Mouse (Mus musculus) lung, embryonic 14.5 days (tissue): ENCODE measurements around the gene Shld1. TPM values are rescaled to one million over a fixed set of nuclear protein-coding genes. Genes with fewer than 3 reads are reported as not detected.

Experiments used
- ATAC-seq: fragments of 200-750 bp; cut with Nextera tagmentation; 2 replicates; pipeline ENCODE4 v1.8.0; 2017; ENCODE audit warnings: mild to moderate bottlenecking, moderate TSS enrichment, moderate library complexity; ENCODE audit not compliant: insufficient read depth
- DNase-seq: peaks from one replicate; pipeline ENCODE4 v3.0.0-alpha.2; 2015
- H3K27ac ChIP-seq: fragments of 300-500 bp; sonication (generic); 2 replicates; pipeline ENCODE4 v1.5.1; 2014; ENCODE audit warnings: low read depth, mild to moderate bottlenecking, moderate library complexity
- H3K27me3 ChIP-seq: fragments of 300-500 bp; sonication (generic); 2 replicates; pipeline ENCODE4 v1.6.1; 2014; ENCODE audit warnings: low read length, control low read depth; ENCODE audit not compliant: insufficient read depth
- H3K36me3 ChIP-seq: fragments of 300-500 bp; sonication (generic); 2 replicates; pipeline ENCODE4 v1.6.1; 2014; ENCODE audit warnings: control low read depth; ENCODE audit not compliant: insufficient read depth
- H3K4me1 ChIP-seq: fragments of 300-500 bp; sonication (generic); 2 replicates; pipeline ENCODE4 v1.6.1; 2014; ENCODE audit warnings: antibody characterized with exemption, control low read depth; ENCODE audit not compliant: insufficient read depth
- H3K4me2 ChIP-seq: fragments of 300-500 bp; sonication (generic); 2 replicates; pipeline ENCODE4 v1.6.1; 2014; ENCODE audit warnings: mild to moderate bottlenecking
- H3K4me3 ChIP-seq: fragments of 300-500 bp; sonication (generic); 2 replicates; pipeline ENCODE4 v1.5.1; 2014; ENCODE audit warnings: low read depth, low read length
- H3K9ac ChIP-seq: fragments of 300-500 bp; sonication (generic); 2 replicates; pipeline ENCODE4 v1.6.1; 2014
- H3K9me3 ChIP-seq: fragments of 300-500 bp; sonication (generic); 2 replicates; pipeline ENCODE4 v1.6.1; 2016; ENCODE audit warnings: low read depth, low read length, control low read depth
- CTCF ChIP-seq: IDR thresholded peaks from 2 replicates; pipeline ENCODE4 v1.5.1; 2016; ENCODE audit warnings: antibody characterized with exemption, low read depth
- WGBS: fragments of 180-500 bp; shearing (Covaris S2); extraction: QIAGEN DNeasy Blood & Tissue Kit; methylation state at CpG from one replicate; pipeline ENCODE4 v1.1.7; 2014; 5-methylcytosine and 5-hydroxymethylcytosine counted together
- polyA plus RNA-seq: library from polyadenylated mRNA; unstranded; fragments of >200 nt; fragmentation: Nextera tagmentation; extraction: Ambion mirVana; gene quantifications from 2 replicates; pipeline ENCODE4 v1.2.1, GENCODE M21; 2014

Gene Shld1
- polyA plus RNA-seq, 1 experiment from 2014 or later: 12.7 TPM

- no peaks in the 10 kb centered on the region for H3K9me3 ChIP-seq
- H3K4me3 ChIP-seq: no peak overlapping the region
- no peak for TF ChIP-seq CTCF
- no peaks in the 10 kb centered on the region for H3K4me1 ChIP-seq
- H3K4me2 ChIP-seq: no peak overlapping the region
- peak overlapping the region; percentile 26 for H3K27ac ChIP-seq
- ATAC-seq (no peak), DNase-seq (peak; percentile 40)
- H3K27me3 ChIP-seq: no peaks in the 10 kb centered on the region
- H3K36me3 ChIP-seq: no peaks in the 10 kb centered on the region
- H3K9ac ChIP-seq: no peak overlapping the region
- 42% methylated on average over 6 of the region's 6 CpGs for WGBS
Observed at GRCm38 (mm10) chr2:132698420-132698819, 11.7 kb downstream of the Shld1 start.

- H3K4me3 ChIP-seq: no peak overlapping the region
Observed at GRCm38 (mm10) chr2:132700921-132701320, 14.2 kb downstream of the Shld1 start.

GRCm38 (mm10) chr2:132701451-132701886 lies 14.7 kb downstream of the Shld1 start:
- Histone ChIP-seq H3K9me3 (no peaks in the 10 kb centered on the region), H3K27me3 (no peaks in the 10 kb centered on the region), H3K27ac (no peak overlapping the region), H3K4me2 (no peak overlapping the region), H3K9ac (no peak overlapping the region), H3K4me1 (no peaks in the 10 kb centered on the region), H3K36me3 (no peaks in the 10 kb centered on the region), H3K4me3 (no peak overlapping the region)
- 17% methylated on average over 7 of the region's 7 CpGs for WGBS
- peak; percentile 82 for DNase-seq
- TF ChIP-seq CTCF: peak; percentile 82
- ATAC-seq: peak; percentile 72

More at GRCm38 (mm10) chr2:132700921-132701320, 14.2 kb downstream of the Shld1 start:
- Histone ChIP-seq H3K9ac (no peak overlapping the region), H3K4me2 (no peak overlapping the region), H3K36me3 (no peaks in the 10 kb centered on the region), H3K27ac (no peak overlapping the region), H3K4me1 (no peaks in the 10 kb centered on the region), H3K9me3 (no peaks in the 10 kb centered on the region), H3K27me3 (no peaks in the 10 kb centered on the region)
- no peak for ATAC-seq
- 94% methylated on average over 4 of the region's 4 CpGs for WGBS
- no peak for TF ChIP-seq CTCF
- DNase-seq: no peak

GRCm38 (mm10) chr2:132705251-132705992 lies 18.7 kb downstream of the Shld1 start:
- no peaks in the 10 kb centered on the region for H3K36me3 ChIP-seq
- no peaks in the 10 kb centered on the region for H3K9me3 ChIP-seq
- 81% methylated on average over 10 of the region's 10 CpGs for WGBS
- no peak overlapping the region for H3K27ac ChIP-seq
- H3K4me1 ChIP-seq: no peaks in the 10 kb centered on the region
- no peak overlapping the region for H3K9ac ChIP-seq
- ATAC-seq: no peak
- TF ChIP-seq CTCF: no peak
- no peaks in the 10 kb centered on the region for H3K27me3 ChIP-seq
- H3K4me3 ChIP-seq: no peak overlapping the region
- peak; percentile 17 for DNase-seq
- no peak overlapping the region for H3K4me2 ChIP-seq

GRCm38 (mm10) chr2:132706309-132706708 lies 19.6 kb downstream of the Shld1 start:
- no peaks in the 10 kb centered on the region for H3K36me3 ChIP-seq
- H3K4me2 ChIP-seq: no peak overlapping the region
- no peak overlapping the region for H3K9ac ChIP-seq
- TF ChIP-seq CTCF: no peak
- ATAC-seq: no peak
- no peaks in the 10 kb centered on the region for H3K9me3 ChIP-seq
- no peak for DNase-seq
- no peak overlapping the region for H3K27ac ChIP-seq
- no peaks in the 10 kb centered on the region for H3K27me3 ChIP-seq
- H3K4me3 ChIP-seq: no peak overlapping the region
- H3K4me1 ChIP-seq: no peaks in the 10 kb centered on the region
- WGBS: 58% methylated on average over 3 of the region's 3 CpGs

GRCm38 (mm10) chr2:132710488-132710887 lies 23.8 kb downstream of the Shld1 start:
- DNase-seq (no peak), ATAC-seq (no peak)
- H3K9ac ChIP-seq: no peak overlapping the region
- TF ChIP-seq CTCF: no peak
- no peaks in the 10 kb centered on the region for H3K36me3 ChIP-seq
- 58% methylated on average over 2 of the region's 2 CpGs for WGBS
- no peak overlapping the region for H3K4me3 ChIP-seq
- H3K27ac ChIP-seq: no peak overlapping the region
- no peak overlapping the region for H3K4me2 ChIP-seq
- H3K9me3 ChIP-seq: no peaks in the 10 kb centered on the region
- no peaks in the 10 kb centered on the region for H3K27me3 ChIP-seq
- no peaks in the 10 kb centered on the region for H3K4me1 ChIP-seq

GRCm38 (mm10) chr2:132712061-132712460 lies 25.3 kb downstream of the Shld1 start:
- no peaks in the 10 kb centered on the region for H3K4me1 ChIP-seq
- TF ChIP-seq CTCF: no peak
- H3K36me3 ChIP-seq: no peaks in the 10 kb centered on the region
- H3K4me2 ChIP-seq: no peak overlapping the region
- H3K27ac ChIP-seq: no peak overlapping the region
- no peaks in the 10 kb centered on the region for H3K9me3 ChIP-seq
- no peak overlapping the region for H3K9ac ChIP-seq
- DNase-seq (no peak), ATAC-seq (no peak)
- H3K4me3 ChIP-seq: no peak overlapping the region
- 82% methylated on average over 8 of the region's 8 CpGs for WGBS
- H3K27me3 ChIP-seq: no peaks in the 10 kb centered on the region
